Mouse (Mus musculus) c-Kit-positive CD71-positive TER-119-negative erythroid progenitor cells, embryonic 14.5 days (primary cell): Measurements from ENCODE around the gene Scgb1a1.
"Not testable (repeated sequence)": the region's sequence is repeated elsewhere in the genome, so short reads cannot be mapped to it uniquely, and the experiment has no call there.

Experiments used
- DNase-seq: peaks from one replicate; pipeline ENCODE4 v3.0.0-alpha.2; 2013; ENCODE audit warnings: low read depth

The Scgb1a1 gene

GRCm38 (mm10) chr19:9087821-9088220 is at the start of gene Scgb1a1:
Gene Scgb1a1, minus strand, starts transcription at chr19:9087958.
- DNase-seq: no peak

GRCm38 (mm10) chr19:9137159-9137558 is 49.4 kb upstream of the Scgb1a1 start:
- no peak for DNase-seq

GRCm38 (mm10) chr19:9135512-9136331 is 48.0 kb upstream of the Scgb1a1 start, which contains the start of gene Asrgl1:
Gene Asrgl1, minus strand, starts transcription at chr19:9135636.
- DNase-seq: peak; percentile 79

GRCm38 (mm10) chr19:9134746-9135511 is 47.2 kb upstream of the Scgb1a1 start:
- peak; percentile 19 for DNase-seq

- DNase-seq: no peak
Measured at GRCm38 (mm10) chr19:9129996-9130395, 42.2 kb upstream of the Scgb1a1 start.

- no peak for DNase-seq
Measured at GRCm38 (mm10) chr19:9128499-9129194, 40.9 kb upstream of the Scgb1a1 start.

- DNase-seq: not testable (repeated sequence)
Measured at GRCm38 (mm10) chr19:9123986-9124385, 36.2 kb upstream of the Scgb1a1 start.

GRCm38 (mm10) chr19:9122390-9122789 is 34.6 kb upstream of the Scgb1a1 start:
- no peak for DNase-seq

- DNase-seq: no peak
Measured at GRCm38 (mm10) chr19:9119655-9120425, 32.1 kb upstream of the Scgb1a1 start.

GRCm38 (mm10) chr19:9117275-9117674 is 29.5 kb upstream of the Scgb1a1 start:
- no peak for DNase-seq

- no peak for DNase-seq
Measured at GRCm38 (mm10) chr19:9116268-9116667, 28.5 kb upstream of the Scgb1a1 start.

GRCm38 (mm10) chr19:9112043-9112442 is 24.3 kb upstream of the Scgb1a1 start:
- DNase-seq: no peak

GRCm38 (mm10) chr19:9110182-9110869 is 22.6 kb upstream of the Scgb1a1 start:
- peak; percentile 61 for DNase-seq

GRCm38 (mm10) chr19:9108536-9108935 is 20.8 kb upstream of the Scgb1a1 start:
- no peak for DNase-seq

GRCm38 (mm10) chr19:9107379-9107755 is 19.6 kb upstream of the Scgb1a1 start:
- no peak for DNase-seq

GRCm38 (mm10) chr19:9106751-9107378 is 19.1 kb upstream of the Scgb1a1 start:
- no peak for DNase-seq

- no peak for DNase-seq
Measured at GRCm38 (mm10) chr19:9106096-9106495, 18.3 kb upstream of the Scgb1a1 start.

GRCm38 (mm10) chr19:9105101-9105685 is 17.4 kb upstream of the Scgb1a1 start:
- no peak for DNase-seq

GRCm38 (mm10) chr19:9103986-9104385 is 16.2 kb upstream of the Scgb1a1 start:
- no peak for DNase-seq

- no peak for DNase-seq
Measured at GRCm38 (mm10) chr19:9101062-9101457, 13.3 kb upstream of the Scgb1a1 start.
